Mouse (Mus musculus) intestine, embryonic 16.5 days (tissue): ENCODE measurements around the gene Gm26938. TPM values are rescaled to one million over a fixed set of nuclear protein-coding genes. Genes with fewer than 3 reads are reported as not detected.

Experiments used
- ATAC-seq: fragments of 200-750 bp; cut with Nextera tagmentation; 2 replicates; pipeline ENCODE4 v1.8.0; 2017; ENCODE audit warnings: moderate TSS enrichment, moderate library complexity
- H3K27ac ChIP-seq: fragments of 300-500 bp; sonication (generic); 2 replicates; pipeline ENCODE4 v1.5.1; 2014; ENCODE audit warnings: mild to moderate bottlenecking, low read length
- H3K27me3 ChIP-seq: fragments of 300-500 bp; sonication (generic); replicated peaks from 2 replicates; pipeline ENCODE4 v1.6.1; 2014; ENCODE audit warnings: low read length, control low read depth, mixed read lengths; ENCODE audit not compliant: control insufficient read depth, insufficient read depth
- H3K36me3 ChIP-seq: fragments of 300-500 bp; sonication (generic); 2 replicates; pipeline ENCODE4 v1.6.1; 2014; ENCODE audit warnings: low read length, control low read depth; ENCODE audit not compliant: control insufficient read depth, insufficient read depth
- H3K4me1 ChIP-seq: fragments of 300-500 bp; sonication (generic); 2 replicates; pipeline ENCODE4 v1.6.1; 2014; ENCODE audit warnings: low read length, control low read depth, mixed read lengths; ENCODE audit not compliant: control insufficient read depth, insufficient read depth
- H3K4me2 ChIP-seq: fragments of 300-500 bp; sonication (generic); 2 replicates; pipeline ENCODE4 v1.6.1; 2014; ENCODE audit warnings: low read depth, low read length, control low read depth
- H3K4me3 ChIP-seq: fragments of 300-500 bp; sonication (generic); 2 replicates; pipeline ENCODE4 v1.5.1; 2014; ENCODE audit warnings: mild to moderate bottlenecking, low read length
- H3K9ac ChIP-seq: fragments of 300-500 bp; sonication (generic); 2 replicates; pipeline ENCODE4 v1.6.1; 2014; ENCODE audit warnings: low read depth, low read length
- H3K9me3 ChIP-seq: fragments of 300-500 bp; sonication (generic); 2 replicates; pipeline ENCODE4 v1.6.1; 2016; ENCODE audit warnings: low read length, control low read depth; ENCODE audit not compliant: control insufficient read depth
- WGBS: fragments of 180-500 bp; shearing (Covaris S2); extraction: QIAGEN DNeasy Blood & Tissue Kit; methylation state at CpG from one replicate; pipeline ENCODE4 v1.1.7; 2014; 5-methylcytosine and 5-hydroxymethylcytosine counted together
- polyA plus RNA-seq: library from polyadenylated mRNA; unstranded; fragments of >200 nt; fragmentation: Nextera tagmentation; extraction: Ambion mirVana; gene quantifications from 2 replicates; pipeline ENCODE4 v1.2.1, GENCODE M21; 2015

The Gm26938 gene
- polyA plus RNA-seq, 1 experiment from 2014 or later, result not detected

DNA sequence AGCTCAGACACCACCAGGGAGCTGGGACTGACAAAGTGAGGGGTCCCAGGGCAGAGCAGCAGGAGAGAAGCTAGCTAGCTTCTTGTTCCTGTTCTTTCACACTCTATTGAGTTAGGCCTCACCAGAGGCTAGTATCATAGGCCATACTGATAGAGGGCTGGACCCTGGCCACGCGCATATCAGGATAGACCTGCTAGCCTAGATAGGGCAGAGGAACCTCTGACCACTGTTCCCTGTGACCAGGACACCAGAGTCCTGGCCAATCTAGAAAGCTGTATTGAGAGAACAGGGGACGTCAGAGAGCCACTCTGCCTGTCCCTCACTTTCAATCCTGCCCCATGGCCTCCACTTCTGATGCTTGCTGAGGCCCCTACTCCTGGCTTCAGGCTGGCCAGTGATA is 8.2 kb downstream of the Gm26938 start:
- Histone ChIP-seq H3K4me3 (peak overlapping the region; percentile 42), H3K27me3 (no peaks in the 10 kb centered on the region), H3K36me3 (peaks cover 3% of the 10 kb centered on the region; the same call in 1 of the 2 replicates), H3K27ac (peak overlapping the region; percentile 94), H3K4me1 (peaks cover 23% of the 10 kb centered on the region), H3K9me3 (no peaks in the 10 kb centered on the region), H3K4me2 (peak overlapping the region; percentile 47), H3K9ac (peak overlapping the region; percentile 69)
- 86% methylated on average over 3 of the region's 3 CpGs for WGBS
- ATAC-seq, result no peak

- Histone ChIP-seq H3K4me1 (peaks cover 30% of the 10 kb centered on the region), H3K4me2 (no peak overlapping the region), H3K27ac (no peak overlapping the region), H3K9me3 (no peaks in the 10 kb centered on the region), H3K36me3 (no peaks in the 10 kb centered on the region), H3K27me3 (no peaks in the 10 kb centered on the region), H3K4me3 (no peak overlapping the region), H3K9ac (no peak overlapping the region)
- no peak for ATAC-seq
- 0% methylated on average over 1 of the region's 1 CpGs for WGBS
These were observed 8.9 kb downstream of the Gm26938 start for GRCm38 (mm10) chr5:139817292-139817691.

GRCm38 (mm10) chr5:139816445-139816844 is 9.8 kb downstream of the Gm26938 start:
- Histone ChIP-seq H3K4me2 (no peak overlapping the region), H3K36me3 (no peaks in the 10 kb centered on the region), H3K27me3 (no peaks in the 10 kb centered on the region), H3K27ac (no peak overlapping the region), H3K9me3 (no peaks in the 10 kb centered on the region), H3K4me1 (peaks cover 29% of the 10 kb centered on the region), H3K4me3 (no peak overlapping the region), H3K9ac (no peak overlapping the region)
- no peak for ATAC-seq

- no peak overlapping the region for H3K27ac ChIP-seq
These were observed 10.2 kb downstream of the Gm26938 start for GRCm38 (mm10) chr5:139815964-139816363.

GRCm38 (mm10) chr5:139813963-139814381 is 12.2 kb downstream of the Gm26938 start:
- Histone ChIP-seq H3K36me3 (peaks cover 3% of the 10 kb centered on the region; the same call in 1 of the 2 replicates), H3K27me3 (no peaks in the 10 kb centered on the region), H3K4me3 (peak overlapping the region; percentile 46), H3K4me1 (peaks cover 19% of the 10 kb centered on the region), H3K27ac (peak overlapping the region; percentile 86), H3K9ac (peak overlapping the region; percentile 66), H3K4me2 (peak overlapping the region; percentile 44), H3K9me3 (no peaks in the 10 kb centered on the region)
- 4% methylated on average over 13 of the region's 13 CpGs for WGBS
- ATAC-seq, result peak; percentile 72

More at GRCm38 (mm10) chr5:139815964-139816363, 10.2 kb downstream of the Gm26938 start:
- no peak overlapping the region for H3K4me3 ChIP-seq
- no peaks in the 10 kb centered on the region for H3K9me3 ChIP-seq
- peaks cover 24% of the 10 kb centered on the region for H3K4me1 ChIP-seq
- H3K36me3 ChIP-seq, result no peaks in the 10 kb centered on the region
- H3K4me2 ChIP-seq, result no peak overlapping the region
- H3K9ac ChIP-seq, result no peak overlapping the region
- no peak for ATAC-seq
- 55% methylated on average over 6 of the region's 6 CpGs for WGBS
- H3K27me3 ChIP-seq, result no peaks in the 10 kb centered on the region

GRCm38 (mm10) chr5:139813126-139813490 is 13.1 kb downstream of the Gm26938 start:
- Histone ChIP-seq H3K27me3 (no peaks in the 10 kb centered on the region), H3K36me3 (peaks cover 3% of the 10 kb centered on the region; the same call in 1 of the 2 replicates), H3K4me3 (peak overlapping the region; percentile 46), H3K27ac (peak overlapping the region; percentile 86), H3K4me1 (peaks cover 19% of the 10 kb centered on the region), H3K9ac (peak overlapping the region; percentile 66), H3K9me3 (no peaks in the 10 kb centered on the region), H3K4me2 (peak overlapping the region; percentile 44)
- 28% methylated on average over 10 of the region's 10 CpGs for WGBS
- peak; percentile 41 for ATAC-seq

GRCm38 (mm10) chr5:139812398-139813125 is 13.6 kb downstream of the Gm26938 start:
- ATAC-seq, result peak; percentile 3
- 60% methylated on average over 20 of the region's 20 CpGs for WGBS
- peak overlapping the region; percentile 86 for H3K27ac ChIP-seq
- H3K36me3 ChIP-seq, result peaks cover 5% of the 10 kb centered on the region; the same call in 1 of the 2 replicates
- peak overlapping the region; percentile 66 for H3K9ac ChIP-seq
- peak overlapping the region; percentile 46 for H3K4me3 ChIP-seq
- H3K4me1 ChIP-seq, result peaks cover 19% of the 10 kb centered on the region
- H3K27me3 ChIP-seq, result no peaks in the 10 kb centered on the region
- no peaks in the 10 kb centered on the region for H3K9me3 ChIP-seq
- peak overlapping the region; percentile 44 for H3K4me2 ChIP-seq

GRCm38 (mm10) chr5:139811677-139812397 is 14.4 kb downstream of the Gm26938 start:
- no peak overlapping the region; the same call in 1 of the 2 replicates for H3K4me3 ChIP-seq

DNA sequence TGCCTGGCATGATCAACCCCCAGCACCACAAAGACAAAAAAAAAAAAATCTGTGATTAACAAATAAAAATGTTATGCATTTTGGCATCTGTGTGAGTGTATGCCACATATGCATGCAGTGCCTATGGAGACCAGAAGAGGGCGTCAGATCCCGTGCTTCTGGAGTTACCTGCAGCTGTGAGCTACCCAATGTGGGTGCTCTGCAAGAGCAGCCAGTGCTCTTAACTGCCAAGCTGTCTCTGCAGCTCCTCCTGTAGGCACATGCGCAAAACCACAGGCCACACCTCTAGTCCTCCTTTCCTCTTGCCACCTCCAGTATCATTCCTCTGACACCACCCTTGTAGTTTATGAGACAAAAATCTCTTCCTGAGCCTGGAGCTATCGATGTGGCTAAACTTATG is 16.8 kb downstream of the Gm26938 start:
- Histone ChIP-seq H3K27me3 (no peaks in the 10 kb centered on the region), H3K36me3 (peaks cover 11% of the 10 kb centered on the region), H3K4me3 (no peak overlapping the region), H3K9ac (no peak overlapping the region), H3K27ac (no peak overlapping the region), H3K4me2 (no peak overlapping the region), H3K9me3 (no peaks in the 10 kb centered on the region), H3K4me1 (peaks cover 15% of the 10 kb centered on the region)
- 52% methylated on average over 4 of the region's 4 CpGs for WGBS
- ATAC-seq, result no peak

More at GRCm38 (mm10) chr5:139811677-139812397, 14.4 kb downstream of the Gm26938 start:
- no peaks in the 10 kb centered on the region for H3K9me3 ChIP-seq
- no peaks in the 10 kb centered on the region for H3K27me3 ChIP-seq
- WGBS, result 75% methylated on average over 15 of the region's 15 CpGs
- H3K9ac ChIP-seq, result 0 out of 2 replicates have a peak overlapping the region, but pooled peaks have one; percentile 26
- 0 out of 2 replicates have a peak overlapping the region, but pooled peaks have one; percentile 7 for H3K4me2 ChIP-seq
- peaks cover 19% of the 10 kb centered on the region for H3K4me1 ChIP-seq
- H3K27ac ChIP-seq, result peak overlapping the region; percentile 58; the same call in 1 of the 2 replicates
- peak; percentile 27; the same call in 1 of the 2 replicates for ATAC-seq
- peaks cover 8% of the 10 kb centered on the region for H3K36me3 ChIP-seq
